Mouse (Mus musculus) liver, adult 2 months (tissue): ENCODE data around the gene Gm43552.

Experiments
- CTCF ChIP-seq: fragments of 200-500 bp; IDR thresholded peaks from 2 replicates; pipeline ENCODE4 v1.5.1; 2011; ENCODE audit warnings: low read depth, low read length, control low read depth
- POLR2A ChIP-seq: fragments of 200-500 bp; IDR thresholded peaks from 2 replicates; pipeline ENCODE4 v1.6.1; 2011; ENCODE audit warnings: low read length, control low read depth; ENCODE audit not compliant: insufficient read depth; ENCODE audit errors: extremely low read depth

DNA sequence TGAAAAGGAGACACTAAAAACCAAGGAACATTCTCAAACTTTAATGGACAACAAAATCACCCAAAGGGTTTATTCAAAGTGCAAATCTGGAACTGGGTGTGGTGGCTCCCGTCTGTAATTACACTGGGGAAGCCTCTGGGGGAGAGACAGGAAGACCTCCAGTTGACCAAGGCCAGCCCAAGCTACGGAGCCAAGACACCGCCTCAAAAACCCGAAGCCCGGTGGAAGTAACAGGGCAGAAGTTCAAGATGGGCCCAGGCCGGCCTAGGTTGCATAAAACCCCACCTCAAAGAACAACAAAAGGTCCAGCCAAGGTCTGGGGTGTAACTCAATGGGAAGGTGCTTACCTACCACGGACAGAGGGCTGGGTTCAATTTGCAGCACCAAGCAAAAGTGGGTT lies 3.9 kb downstream of the Gm43552 start:
- TF ChIP-seq CTCF (no peak), POLR2A (no peak)
